Mouse (Mus musculus) bone marrow, adult 2 months (tissue): ENCODE measurements at regions not wholly inside any gene's neighbourhood (a gene's known extent, or its start where the extent isn't known, plus 50 kb on each side); places are given as distances from the start of the nearest gene placed in this dataset.

Experiments used
- H3K27ac ChIP-seq: fragments of 200-500 bp; 2 replicates; pipeline ENCODE4 v1.5.1; 2012; ENCODE audit warnings: low read depth, mild to moderate bottlenecking, control low read depth, inconsistent platforms, low read length; ENCODE audit not compliant: control insufficient read depth, poor library complexity, insufficient read depth
- H3K4me1 ChIP-seq: fragments of 200-500 bp; 2 replicates; pipeline ENCODE4 v1.6.1; 2011; ENCODE audit warnings: low read length; ENCODE audit not compliant: control insufficient read depth, insufficient read depth
- H3K4me3 ChIP-seq: fragments of 200-500 bp; replicated peaks from 2 replicates; pipeline ENCODE3; 2011; ENCODE audit warnings: mild to moderate bottlenecking, low read depth, low read length, control low read depth; ENCODE audit not compliant: control insufficient read depth
- CTCF ChIP-seq: fragments of 200-500 bp; IDR thresholded peaks from 2 replicates; pipeline ENCODE4 v1.5.1; 2011; ENCODE audit warnings: low read length, control low read depth; ENCODE audit not compliant: control insufficient read depth, insufficient read depth
- POLR2A ChIP-seq: fragments of 200-500 bp; IDR thresholded peaks from 2 replicates; pipeline ENCODE4 v1.6.1; 2011; ENCODE audit warnings: low read depth, mild to moderate bottlenecking, control low read depth, low read length, borderline replicate concordance; ENCODE audit not compliant: control insufficient read depth
- WGBS: fragments of 180-500 bp; shearing (Covaris S2); methylation state at CpG from one replicate; pipeline ENCODE4 v1.1.7; 2018; 5-methylcytosine and 5-hydroxymethylcytosine counted together

DNA sequence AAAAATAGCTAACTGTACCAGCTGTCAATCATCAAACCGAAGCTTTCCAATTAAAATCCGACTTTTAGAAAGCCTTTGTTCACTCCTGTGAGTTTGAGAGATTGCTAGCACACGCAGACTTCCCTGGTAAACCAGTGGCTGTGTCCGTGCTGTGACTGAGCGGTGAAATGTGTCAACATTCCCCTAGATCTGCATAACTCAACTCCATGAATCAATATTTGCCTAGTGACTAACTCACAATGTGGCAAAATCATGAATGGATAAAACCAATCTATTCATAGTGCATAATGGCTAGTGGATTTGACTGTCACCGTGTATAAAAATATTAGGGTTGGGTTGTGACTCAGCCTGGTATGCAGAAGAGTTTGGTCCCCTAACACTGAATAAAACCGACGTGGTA, 84.4 kb upstream of the Id2 start:
- no peak for TF ChIP-seq POLR2A
- TF ChIP-seq CTCF: no peak
- WGBS: 87% methylated on average over 8 of the region's 8 CpGs
- Histone ChIP-seq H3K4me3 (no peak overlapping the region), H3K4me1 (peaks cover 9% of the 10 kb centered on the region), H3K27ac (no peak overlapping the region)

DNA sequence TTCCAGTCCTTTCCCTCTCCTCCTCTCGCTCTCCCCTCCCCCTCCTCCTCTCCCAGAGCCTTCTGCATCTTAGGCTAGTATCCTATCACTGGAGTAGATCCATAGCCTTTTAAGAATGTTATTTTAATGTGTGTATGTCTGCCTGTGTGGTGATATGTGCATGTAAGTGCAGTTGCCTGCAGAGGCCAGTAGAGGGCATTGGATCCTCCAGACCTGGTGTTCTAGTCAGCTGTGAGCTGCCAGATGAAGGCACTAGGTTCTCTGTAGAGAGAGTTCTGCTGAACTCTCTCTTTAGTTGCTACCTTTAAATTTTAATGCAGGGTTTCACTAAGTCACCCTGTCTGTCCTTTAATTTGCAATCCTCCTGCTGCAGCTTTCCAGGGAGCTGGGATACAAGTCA, 83.9 kb upstream of the Id2 start:
- 82% methylated on average over 1 of the region's 1 CpGs for WGBS

DNA sequence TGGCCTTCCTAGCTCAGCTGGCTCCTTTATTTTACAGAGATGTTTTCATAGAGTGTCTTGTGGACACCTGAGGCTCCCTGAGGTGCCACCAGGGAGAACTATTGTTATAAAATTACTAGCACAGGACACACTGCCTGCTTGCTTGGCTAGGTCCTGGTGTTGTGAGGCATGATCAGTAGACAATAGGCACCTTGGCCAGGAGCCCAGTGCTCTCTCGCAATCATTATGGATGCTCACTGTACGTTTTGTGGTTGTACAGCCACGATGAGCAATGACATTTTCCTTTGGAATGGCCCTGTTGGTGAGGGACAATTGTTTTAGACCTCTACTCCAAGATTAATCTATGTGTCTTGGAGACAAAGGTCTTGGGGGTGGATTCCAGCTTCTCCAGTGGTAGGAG, 83.3 kb upstream of the Id2 start:
- no peak for TF ChIP-seq POLR2A
- no peak for TF ChIP-seq CTCF
- Histone ChIP-seq H3K4me3 (no peak overlapping the region), H3K27ac (no peak overlapping the region), H3K4me1 (peaks cover 9% of the 10 kb centered on the region)
- 30% methylated on average over 3 of the region's 3 CpGs for WGBS

More for the DNA sequence above, 83.9 kb upstream of the Id2 start:
- no peak overlapping the region for H3K27ac ChIP-seq
- TF ChIP-seq POLR2A (no peak), CTCF (peak; percentile 35)
- no peak overlapping the region for H3K4me3 ChIP-seq
- peaks cover 9% of the 10 kb centered on the region for H3K4me1 ChIP-seq

DNA sequence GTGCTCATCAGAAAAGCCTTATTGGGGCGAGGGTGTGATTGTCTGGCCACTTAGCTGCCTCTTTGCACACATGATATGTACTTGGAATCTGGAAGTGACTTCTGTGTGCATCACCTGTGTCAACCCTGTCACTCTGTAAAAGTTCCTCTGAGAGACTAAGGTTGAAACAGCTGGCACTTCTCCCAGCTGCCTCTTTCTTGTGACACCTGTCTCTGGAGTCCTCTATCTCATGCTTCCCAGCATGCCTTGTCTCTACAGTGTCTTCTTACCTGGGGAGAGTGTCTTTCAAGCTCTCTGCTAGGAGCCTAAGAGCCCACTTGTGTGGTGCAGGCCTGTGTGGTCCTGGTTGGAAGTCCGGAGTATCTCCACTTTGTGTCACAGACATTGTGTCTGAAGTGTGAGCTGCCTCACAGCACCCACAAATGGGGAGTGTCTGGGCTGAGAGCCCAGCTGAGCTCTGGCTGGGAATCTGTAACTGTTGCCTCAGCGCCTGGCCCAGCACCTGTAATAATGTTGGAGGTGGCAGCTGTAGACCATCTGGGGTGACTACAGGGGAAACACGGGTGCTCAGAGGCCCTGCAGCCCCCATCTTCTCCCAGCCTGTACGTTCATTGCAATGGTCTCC, 81.7 kb upstream of the Id2 start:
- Histone ChIP-seq H3K27ac (no peak overlapping the region), H3K4me3 (no peak overlapping the region), H3K4me1 (peaks cover 9% of the 10 kb centered on the region)
- TF ChIP-seq CTCF (no peak), POLR2A (no peak)
- WGBS: 56% methylated on average over 5 of the region's 5 CpGs

DNA sequence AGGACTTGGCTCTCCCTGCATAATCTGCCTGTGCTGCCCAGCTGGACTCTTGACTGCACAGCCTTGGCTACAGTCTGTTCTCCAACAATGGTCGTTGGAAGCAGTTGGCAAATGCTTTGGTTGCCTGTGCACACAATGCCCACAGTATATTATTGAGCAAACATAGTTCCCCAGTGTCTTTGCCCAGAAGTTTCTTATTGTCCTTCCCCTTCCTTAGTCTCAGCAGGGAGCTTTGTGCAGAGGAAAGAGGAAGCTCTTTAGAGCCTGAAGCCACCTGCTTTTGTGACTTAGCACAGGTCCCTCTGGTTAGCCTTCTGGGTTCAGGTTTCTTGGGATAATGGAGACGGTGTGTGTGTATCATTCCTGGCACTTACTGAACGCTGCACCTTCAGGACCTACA, 80.9 kb upstream of the Id2 start:
- peaks cover 9% of the 10 kb centered on the region for H3K4me1 ChIP-seq
- 24% methylated on average over 3 of the region's 3 CpGs for WGBS
- peak overlapping the region; percentile 62; the same call in 1 of the 2 replicates for H3K27ac ChIP-seq
- no peak overlapping the region for H3K4me3 ChIP-seq
- no peak for TF ChIP-seq POLR2A
- no peak for TF ChIP-seq CTCF

DNA sequence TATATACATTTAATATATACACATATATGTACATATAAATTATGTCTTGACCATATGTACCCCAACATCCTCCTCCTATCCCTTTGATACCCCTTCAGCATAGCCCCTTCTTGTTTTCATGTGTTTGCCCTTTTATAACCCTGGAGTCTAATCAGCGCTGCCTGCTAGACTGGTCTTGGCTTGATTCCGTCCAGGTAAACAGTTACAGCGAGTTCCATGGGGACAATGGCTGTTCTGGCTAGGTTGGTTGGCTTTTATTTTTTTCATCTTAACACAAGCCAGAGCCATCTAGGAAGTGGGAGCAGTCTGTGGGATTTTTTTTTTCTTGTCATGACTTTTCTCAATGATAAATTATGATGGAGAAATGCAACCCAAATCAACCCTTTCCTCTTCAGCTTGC, 79.6 kb upstream of the Id2 start:
- Histone ChIP-seq H3K4me3 (no peak overlapping the region), H3K27ac (no peak overlapping the region), H3K4me1 (peaks cover 12% of the 10 kb centered on the region)
- no peak for TF ChIP-seq CTCF
- TF ChIP-seq POLR2A: no peak
- WGBS: 84% methylated on average over 3 of the region's 3 CpGs

DNA sequence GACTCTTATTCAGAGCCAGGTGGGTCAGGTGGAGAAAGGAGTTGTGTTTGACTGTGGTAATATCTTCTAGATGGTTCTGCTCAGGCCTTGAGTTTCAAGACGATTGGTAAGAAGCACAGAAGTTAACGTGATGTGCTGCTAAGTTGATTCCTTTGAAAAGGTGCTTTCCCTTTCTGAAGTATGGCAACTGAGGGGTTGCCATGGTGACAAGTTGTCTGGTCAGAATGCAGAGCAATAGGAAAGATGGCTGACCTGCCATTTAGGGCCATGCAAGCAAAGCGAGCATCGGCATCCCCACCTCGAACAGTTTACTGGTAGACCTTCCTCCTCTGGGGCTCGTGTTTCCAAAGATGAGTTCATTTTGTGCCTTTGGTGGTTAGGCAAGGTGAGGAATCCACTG, 76.1 kb upstream of the Id2 start:
- WGBS: 80% methylated on average over 6 of the region's 6 CpGs
- no peak overlapping the region for H3K4me3 ChIP-seq

DNA sequence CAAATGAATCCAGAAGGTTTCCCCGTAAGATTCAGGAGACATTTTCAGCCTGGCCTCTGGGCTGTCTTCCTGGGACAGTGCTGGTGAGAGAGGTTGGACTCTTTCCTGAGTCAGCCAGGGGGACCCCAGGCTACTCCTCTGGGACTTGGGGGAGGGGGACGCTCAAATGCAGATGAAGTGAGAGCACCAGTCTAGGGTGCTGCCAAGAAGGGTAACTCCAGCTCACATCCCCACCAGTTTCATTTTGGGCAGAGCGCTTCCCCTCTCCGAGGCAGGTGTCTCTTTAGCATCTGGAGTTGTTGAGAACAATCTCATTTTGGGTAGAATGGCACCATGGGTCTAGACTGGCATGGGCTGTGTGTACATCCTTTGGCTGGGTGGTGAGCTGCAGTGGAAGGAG, 75.5 kb upstream of the Id2 start:
- H3K27ac ChIP-seq: no peak overlapping the region
- peaks cover 2% of the 10 kb centered on the region; the same call in 1 of the 2 replicates for H3K4me1 ChIP-seq
- TF ChIP-seq POLR2A (no peak), CTCF (no peak)
- no peak overlapping the region for H3K4me3 ChIP-seq
- WGBS: 70% methylated on average over 4 of the region's 4 CpGs

More for the DNA sequence above, 76.1 kb upstream of the Id2 start:
- Histone ChIP-seq H3K27ac (no peak overlapping the region), H3K4me1 (peaks cover 4% of the 10 kb centered on the region; the same call in 1 of the 2 replicates)
- no peak for TF ChIP-seq CTCF
- TF ChIP-seq POLR2A: no peak

DNA sequence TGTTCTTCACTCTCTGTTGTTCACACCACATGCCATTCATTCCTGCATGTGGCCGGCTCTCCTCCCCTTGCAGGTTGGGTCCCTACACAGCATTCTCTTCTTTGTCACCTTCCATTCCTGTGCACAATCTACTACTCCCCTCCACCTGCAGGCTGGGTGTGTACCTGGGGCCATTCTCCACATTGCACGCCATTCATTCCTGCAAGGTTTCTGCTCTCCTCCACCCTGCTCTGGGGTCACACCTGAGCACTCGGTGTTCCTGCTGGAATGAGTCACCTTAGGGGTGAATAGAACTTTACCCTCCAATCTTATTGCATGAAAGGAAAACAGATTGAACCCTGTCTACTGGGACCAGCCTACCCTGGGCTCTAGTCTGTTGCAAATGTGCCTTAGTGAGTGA, 72.7 kb upstream of the Id2 start:
- 87% methylated on average over 3 of the region's 3 CpGs for WGBS
- H3K27ac ChIP-seq: no peak overlapping the region
- TF ChIP-seq POLR2A: no peak
- TF ChIP-seq CTCF: no peak
- peaks cover 17% of the 10 kb centered on the region for H3K4me1 ChIP-seq
- no peak overlapping the region for H3K4me3 ChIP-seq
